Comparison of ENCODE assay signal across 8 mouse cellular contexts in genomic region chr4:156197829-156198205, GRCm38 (mm10). TPM values are rescaled to one million over a fixed set of nuclear protein-coding genes. Genes with fewer than 3 reads are reported as not detected.
DNase-seq lines count a peak whose midpoint lies in the region; ATAC-seq lines count a peak whose summit lies in the region.

No protein-coding gene starts in this region.

- no peaks in the 10 kb centered on the region for H3K36me3 ChIP-seq in intestine, embryonic 16.5 days (ENCODE audit: control insufficient read depth, insufficient read depth, low read length)
- no peaks in the 10 kb centered on the region for H3K36me3 ChIP-seq in midbrain, embryonic 11.5 days (ENCODE audit: control insufficient read depth, insufficient read depth, low read length)

- peak; percentile 84 to 89 for DNase-seq in adrenal gland, adult 18-20 months (ENCODE audit: low spot score in 2 of 2)
- DNase-seq in embryo, embryonic 11 days, result peak; percentile 96
- peak; percentile 78 to 86 for DNase-seq in gastrocnemius, postnatal 36 days
- DNase-seq in left cerebral cortex, postnatal 36 days (ENCODE audit: low spot score in 2 of 2), result peak; percentile 63 to 69
- DNase-seq in midbrain, embryonic 11.5 days (ENCODE audit: low spot score, missing footprints), result peak; percentile 99
- DNase-seq in skeletal muscle tissue, adult 2 months (ENCODE audit: low read depth, low spot score), result peak; percentile 86

- intact Hi-C loops in gastrocnemius, postnatal 36 days (cut with DNase I), result no loop called here
- intact Hi-C loops in left cerebral cortex, postnatal 36 days (cut with DNase I), result no loop called here

- peak overlapping the region; percentile 69 for H3K9ac ChIP-seq in intestine, embryonic 16.5 days (ENCODE audit: low read depth, low read length)
- H3K9ac ChIP-seq in midbrain, embryonic 11.5 days (ENCODE audit: low read length), result peak overlapping the region; percentile 53

- H3K9me3 ChIP-seq in intestine, embryonic 16.5 days (ENCODE audit: control insufficient read depth, low read length), result no peaks in the 10 kb centered on the region
- no peaks in the 10 kb centered on the region for H3K9me3 ChIP-seq in midbrain, embryonic 11.5 days (ENCODE audit: control insufficient read depth, low read length)

- peak; percentile 89 for ATAC-seq in intestine, embryonic 16.5 days
- peak; percentile 96 for ATAC-seq in midbrain, embryonic 11.5 days (ENCODE audit: low FRiP score)
- ATAC-seq in activated CD4-positive, CD25-positive, alpha-beta regulatory T cell, adult 4 months, result no peak

- peak overlapping the region; percentile 90 for H3K27ac ChIP-seq in intestine, embryonic 16.5 days (ENCODE audit: low read length)
- peak overlapping the region; percentile 90 for H3K27ac ChIP-seq in midbrain, embryonic 11.5 days (ENCODE audit: low read depth, low read length)

- H3K27me3 ChIP-seq in intestine, embryonic 16.5 days (replicated peaks; ENCODE audit: control insufficient read depth, insufficient read depth, low read length), result peaks cover 3% of the 10 kb centered on the region; the same call in 1 of the 2 replicates
- peaks cover 2% of the 10 kb centered on the region; the same call in 1 of the 2 replicates for H3K27me3 ChIP-seq in midbrain, embryonic 11.5 days (ENCODE audit: control insufficient read depth, insufficient read depth, low read length)

- WGBS in intestine, embryonic 16.5 days, result under 1% methylated on average over 26 of the region's 26 CpGs
- 0% methylated on average over 25 of the region's 26 CpGs for WGBS in midbrain, embryonic 11.5 days

- peak overlapping the region; percentile 71 for H3K4me2 ChIP-seq in intestine, embryonic 16.5 days (ENCODE audit: low read depth, low read length)
- H3K4me2 ChIP-seq in midbrain, embryonic 11.5 days, result peak overlapping the region; percentile 40

- peaks cover 39% of the 10 kb centered on the region for H3K4me1 ChIP-seq in intestine, embryonic 16.5 days (ENCODE audit: control insufficient read depth, insufficient read depth, low read length)
- peaks cover 35% of the 10 kb centered on the region for H3K4me1 ChIP-seq in midbrain, embryonic 11.5 days (ENCODE audit: control insufficient read depth, insufficient read depth, low read length)

- H3K4me3 ChIP-seq in intestine, embryonic 16.5 days (ENCODE audit: low read length), result peak overlapping the region; percentile 60
- H3K4me3 ChIP-seq in midbrain, embryonic 11.5 days (ENCODE audit: low read depth, low read length), result peak overlapping the region; percentile 87

RNA-seq across cellular contexts. Expression of gene Agrn, which starts 0.5 kb away (rescaled TPM):
- total RNA-seq in adrenal gland, adult 18-20 months (2021), result 10 to 100 TPM; 27.8 to 29.7 TPM
- total RNA-seq in gastrocnemius, postnatal 36 days (2021), result 1 to 10 TPM; 7.0 to 8.6 TPM
- 35.9 and 38.0 TPM in 2 replicates for polyA plus RNA-seq in intestine, embryonic 16.5 days (2015; fragmentation: Nextera tagmentation; extraction: Ambion mirVana)
- 100 to 1,000 TPM; 126 to 150 TPM for total RNA-seq in left cerebral cortex, postnatal 36 days (2021)
- polyA plus RNA-seq in midbrain, embryonic 11.5 days (2014; fragmentation: Nextera tagmentation; extraction: Ambion mirVana), result 62.2 and 68.2 TPM in 2 replicates
- 1 to 10 TPM; 2.6 to 2.8 TPM for polyA plus RNA-seq in activated CD4-positive, CD25-positive, alpha-beta regulatory T cell, adult 4 months (2017; shearing (Covaris generic))

RNA-seq across cellular contexts. Expression of gene Isg15, which starts 2.8 kb away (rescaled TPM):
- 1 to 10 TPM; 4.8 to 6.8 TPM for total RNA-seq in adrenal gland, adult 18-20 months (2021)
- total RNA-seq in gastrocnemius, postnatal 36 days (2021), result 1 to 10 TPM in 1 of 2 experiments, under 1 TPM in 1; 0.97 to 1.1 TPM
- 1.8 and 2.9 TPM in 2 replicates for polyA plus RNA-seq in intestine, embryonic 16.5 days (2015; fragmentation: Nextera tagmentation; extraction: Ambion mirVana)
- total RNA-seq in left cerebral cortex, postnatal 36 days (2021), result 1 to 10 TPM; 1.5 to 1.9 TPM
- polyA plus RNA-seq in midbrain, embryonic 11.5 days (2014; fragmentation: Nextera tagmentation; extraction: Ambion mirVana), result 0.25 and 0.30 TPM in 2 replicates
- 10 to 100 TPM; 29.5 to 84.6 TPM for polyA plus RNA-seq in activated CD4-positive, CD25-positive, alpha-beta regulatory T cell, adult 4 months (2017; shearing (Covaris generic))

RNA-seq across cellular contexts. Expression of gene AW011738, which starts 5.3 kb away (rescaled TPM):
- total RNA-seq in adrenal gland, adult 18-20 months (2021), result 1 to 10 TPM; 3.3 to 4.7 TPM
- 1 to 10 TPM; 2.8 to 4.4 TPM for total RNA-seq in gastrocnemius, postnatal 36 days (2021)
- 2.1 and 2.3 TPM in 2 replicates for polyA plus RNA-seq in intestine, embryonic 16.5 days (2015; fragmentation: Nextera tagmentation; extraction: Ambion mirVana)
- total RNA-seq in left cerebral cortex, postnatal 36 days (2021), result 1 to 10 TPM; 4.0 to 5.8 TPM
- polyA plus RNA-seq in midbrain, embryonic 11.5 days (2014; fragmentation: Nextera tagmentation; extraction: Ambion mirVana), result 2.4 TPM in 2 replicates
- polyA plus RNA-seq in activated CD4-positive, CD25-positive, alpha-beta regulatory T cell, adult 4 months (2017; shearing (Covaris generic)), result 1 to 10 TPM; 2.6 to 7.4 TPM

RNA-seq across cellular contexts. Expression of gene Perm1, which starts 17.9 kb away (rescaled TPM):
- total RNA-seq in adrenal gland, adult 18-20 months (2021), result 1 to 10 TPM; 5.8 to 7.4 TPM
- total RNA-seq in gastrocnemius, postnatal 36 days (2021), result 100 to 1,000 TPM; 144 to 172 TPM
- polyA plus RNA-seq in intestine, embryonic 16.5 days (2015; fragmentation: Nextera tagmentation; extraction: Ambion mirVana), result 0.20 and 0.35 TPM in 2 replicates
- total RNA-seq in left cerebral cortex, postnatal 36 days (2021), result under 1 TPM; 0.37 to 0.45 TPM
- 0.81 and 1.2 TPM in 2 replicates for polyA plus RNA-seq in midbrain, embryonic 11.5 days (2014; fragmentation: Nextera tagmentation; extraction: Ambion mirVana)
- polyA plus RNA-seq in activated CD4-positive, CD25-positive, alpha-beta regulatory T cell, adult 4 months (2017; shearing (Covaris generic)), result 1 to 10 TPM in 1 of 2 experiments, under 1 TPM in 1; 0.30 to 1.3 TPM

RNA-seq across cellular contexts. Expression of gene Plekhn1, which starts 36.8 kb away (rescaled TPM):
- 10 to 100 TPM; 19.7 to 19.8 TPM for total RNA-seq in adrenal gland, adult 18-20 months (2021)
- total RNA-seq in gastrocnemius, postnatal 36 days (2021), result 1 to 10 TPM; 5.0 to 5.9 TPM
- 11.7 and 13.8 TPM in 2 replicates for polyA plus RNA-seq in intestine, embryonic 16.5 days (2015; fragmentation: Nextera tagmentation; extraction: Ambion mirVana)
- total RNA-seq in left cerebral cortex, postnatal 36 days (2021), result 10 to 100 TPM; 32.4 to 42.9 TPM
- 15.6 and 18.1 TPM in 2 replicates for polyA plus RNA-seq in midbrain, embryonic 11.5 days (2014; fragmentation: Nextera tagmentation; extraction: Ambion mirVana)
- 1 to 10 TPM; 5.8 to 6.1 TPM for polyA plus RNA-seq in activated CD4-positive, CD25-positive, alpha-beta regulatory T cell, adult 4 months (2017; shearing (Covaris generic))

Comparison
In these comparisons a context has a peak if more than half of its experiments do, and no peak if none do; other contexts are left out.
1. RNA of gene Agrn, which starts 0.5 kb away (total RNA-seq): 126 to 150 TPM in left cerebral cortex, postnatal 36 days; 27.8 to 29.7 TPM in adrenal gland, adult 18-20 months and 7.0 to 8.6 TPM in gastrocnemius, postnatal 36 days; every median in the first group is over 4 times any median in the second.
2. Peak in every context shown above with its lines, with median percentiles within 50 percentile points of each other: DNase-seq.